Mouse (Mus musculus): ENCODE data around the gene Fen1. TPM values are rescaled to one million over a fixed set of nuclear protein-coding genes. Genes with fewer than 3 reads are reported as not detected.

Fen1 gene
- polyA plus RNA-seq (2012; fragmentation: generic; extraction: Trizol) = 83.7 TPM
- long read RNA-seq, experiment 1, transcript Fen1-202 (2 exons, 2,100 nt) = minor isoform, 29 of 113 reads
- long read RNA-seq, experiment 1, transcript Fen1-203 (2 exons, 2,152 nt) = minor isoform, 14 of 113 reads
- long read RNA-seq, experiment 1, transcript Fen1-201 (2 exons, 2,341 nt) = major isoform, 61 of 113 reads
- long read RNA-seq, experiment 1, partial matches to known transcripts = 0 of 113 reads
- long read RNA-seq, experiment 1, other reads (novel, unspliced or antisense) = 9 of 113 reads
- long read RNA-seq, experiment 2, transcript Fen1-202 (2 exons, 2,100 nt) = minor isoform, 243 of 1,207 reads
- long read RNA-seq, experiment 2, transcript Fen1-201 (2 exons, 2,341 nt) = major isoform, 796 of 1,207 reads
- long read RNA-seq, experiment 2, transcript Fen1-203 (2 exons, 2,152 nt) = minor isoform, 143 of 1,207 reads
- long read RNA-seq, experiment 2, partial matches to known transcripts = 1 of 1,207 reads
- long read RNA-seq, experiment 2, other reads (novel, unspliced or antisense) = 22 of 1,207 reads

GRCm38 (mm10) chr19:10203848-10204615 lies at the start of gene Fen1, which contains the start of gene Tmem258:
Gene Fen1, minus strand, starts transcription at chr19:10204169.
Gene Tmem258, plus strand, starts transcription at chr19:10204014.
- H3K36me3 ChIP-seq (ENCODE audit: control insufficient read depth, insufficient read depth) = peaks cover 48% of the 10 kb centered on the region

GRCm38 (mm10) chr19:10248128-10248527 lies 44.2 kb upstream of the Fen1 start:
- no peaks in the 10 kb centered on the region for H3K79me3 ChIP-seq (ENCODE audit: low read depth)
- H3K36me3 ChIP-seq (ENCODE audit: control insufficient read depth, insufficient read depth) = no peaks in the 10 kb centered on the region
- H3K27me3 ChIP-seq (ENCODE audit: control insufficient read depth, insufficient read depth, insufficient read length) = no peaks in the 10 kb centered on the region
- TF ChIP-seq CEBPB (IDR thresholded peaks at IDR 0.05; ENCODE audit: low read depth) (no peak), MYOG (IDR thresholded peaks at IDR 0.05; ENCODE audit: control insufficient read depth, extremely low read depth, insufficient read length) (no peak), USF1 (IDR thresholded peaks at IDR 0.05; ENCODE audit: low read depth) (no peak)
- H3ac ChIP-seq (ENCODE audit: control insufficient read depth, insufficient read length, low read depth) = no peak overlapping the region
- no peak overlapping the region for H3K4me3 ChIP-seq (ENCODE audit: insufficient read depth, poor library complexity, severe bottlenecking)
- no peaks in the 10 kb centered on the region for H3K79me2 ChIP-seq (ENCODE audit: control insufficient read depth, insufficient read depth)

More at GRCm38 (mm10) chr19:10203848-10204615, at the start of gene Fen1, which contains the start of gene Tmem258:
- Histone ChIP-seq H3K27me3 (ENCODE audit: control insufficient read depth, insufficient read depth, insufficient read length) (no peaks in the 10 kb centered on the region), H3K79me2 (ENCODE audit: control insufficient read depth, insufficient read depth) (peaks cover 62% of the 10 kb centered on the region), H3ac (ENCODE audit: control insufficient read depth, insufficient read length, low read depth) (peak within 1 kb of the TSS; percentile 72), H3K4me3 (ENCODE audit: insufficient read depth, poor library complexity, severe bottlenecking) (peak within 1 kb of the TSS; percentile 90), H3K79me3 (ENCODE audit: low read depth) (peaks cover 47% of the 10 kb centered on the region)
- peak; percentile 99 for TF ChIP-seq USF1 (IDR thresholded peaks at IDR 0.05; ENCODE audit: low read depth)
- no peak for TF ChIP-seq MYOG (IDR thresholded peaks at IDR 0.05; ENCODE audit: control insufficient read depth, extremely low read depth, insufficient read length)
- TF ChIP-seq MAX (IDR thresholded peaks at IDR 0.05) = peak; percentile 69

- Histone ChIP-seq H3K27me3 (ENCODE audit: control insufficient read depth, insufficient read depth, insufficient read length) (no peaks in the 10 kb centered on the region), H3K79me3 (ENCODE audit: low read depth) (no peaks in the 10 kb centered on the region), H3K79me2 (ENCODE audit: control insufficient read depth, insufficient read depth) (no peaks in the 10 kb centered on the region), H3K4me3 (ENCODE audit: insufficient read depth, poor library complexity, severe bottlenecking) (no peak overlapping the region), H3K36me3 (ENCODE audit: control insufficient read depth, insufficient read depth) (no peaks in the 10 kb centered on the region), H3ac (ENCODE audit: control insufficient read depth, insufficient read length, low read depth) (peak overlapping the region; percentile 2)
- TF ChIP-seq USF1 (IDR thresholded peaks at IDR 0.05; ENCODE audit: low read depth) = no peak
- TF ChIP-seq MYOG (IDR thresholded peaks at IDR 0.05; ENCODE audit: control insufficient read depth, extremely low read depth, insufficient read length) = no peak
- no peak for TF ChIP-seq CEBPB (IDR thresholded peaks at IDR 0.05; ENCODE audit: low read depth)
- TF ChIP-seq FOSL1 (IDR thresholded peaks at IDR 0.05; ENCODE audit: insufficient read depth, low read length, poor library complexity, severe bottlenecking) = no peak
- no peak for TF ChIP-seq CTCF (IDR thresholded peaks at IDR 0.05; ENCODE audit: control insufficient read depth, insufficient read depth, insufficient read length)
- no peak for TF ChIP-seq MYOD1 (IDR thresholded peaks at IDR 0.05; ENCODE audit: control insufficient read depth, insufficient read length, low read depth)
- no peak for TF ChIP-seq MAX (IDR thresholded peaks at IDR 0.05)
Measured at GRCm38 (mm10) chr19:10247165-10247564, 43.2 kb upstream of the Fen1 start.

- Histone ChIP-seq H3K36me3 (ENCODE audit: control insufficient read depth, insufficient read depth) (no peaks in the 10 kb centered on the region), H3K27me3 (ENCODE audit: control insufficient read depth, insufficient read depth, insufficient read length) (no peaks in the 10 kb centered on the region), H3K79me2 (ENCODE audit: control insufficient read depth, insufficient read depth) (no peaks in the 10 kb centered on the region), H3K4me3 (ENCODE audit: insufficient read depth, poor library complexity, severe bottlenecking) (no peak overlapping the region), H3ac (ENCODE audit: control insufficient read depth, insufficient read length, low read depth) (no peak overlapping the region), H3K79me3 (ENCODE audit: low read depth) (no peaks in the 10 kb centered on the region)
- TF ChIP-seq CTCF (IDR thresholded peaks at IDR 0.05; ENCODE audit: control insufficient read depth, insufficient read depth, insufficient read length) = peak; percentile 73
- no peak for TF ChIP-seq MYOG (IDR thresholded peaks at IDR 0.05; ENCODE audit: control insufficient read depth, extremely low read depth, insufficient read length)
Measured at GRCm38 (mm10) chr19:10244183-10244582, 40.2 kb upstream of the Fen1 start.

GRCm38 (mm10) chr19:10242916-10243315 lies 38.9 kb upstream of the Fen1 start:
- no peaks in the 10 kb centered on the region for H3K79me2 ChIP-seq (ENCODE audit: control insufficient read depth, insufficient read depth)
- no peak overlapping the region for H3K4me3 ChIP-seq (ENCODE audit: insufficient read depth, poor library complexity, severe bottlenecking)
- no peaks in the 10 kb centered on the region for H3K27me3 ChIP-seq (ENCODE audit: control insufficient read depth, insufficient read depth, insufficient read length)
- H3ac ChIP-seq (ENCODE audit: control insufficient read depth, insufficient read length, low read depth) = no peak overlapping the region
- H3K79me3 ChIP-seq (ENCODE audit: low read depth) = no peaks in the 10 kb centered on the region
- TF ChIP-seq MYOD1 (IDR thresholded peaks at IDR 0.05; ENCODE audit: control insufficient read depth, insufficient read length, low read depth) = no peak
- TF ChIP-seq CEBPB (IDR thresholded peaks at IDR 0.05; ENCODE audit: low read depth) = no peak
- no peak for TF ChIP-seq MAX (IDR thresholded peaks at IDR 0.05)
- no peak for TF ChIP-seq MYOG (IDR thresholded peaks at IDR 0.05; ENCODE audit: control insufficient read depth, extremely low read depth, insufficient read length)
- TF ChIP-seq USF1 (IDR thresholded peaks at IDR 0.05; ENCODE audit: low read depth) = no peak
- TF ChIP-seq CTCF (IDR thresholded peaks at IDR 0.05; ENCODE audit: control insufficient read depth, insufficient read depth, insufficient read length) = no peak
- TF ChIP-seq FOSL1 (IDR thresholded peaks at IDR 0.05; ENCODE audit: insufficient read depth, low read length, poor library complexity, severe bottlenecking) = no peak
- no peaks in the 10 kb centered on the region for H3K36me3 ChIP-seq (ENCODE audit: control insufficient read depth, insufficient read depth)

All from C2C12 (cell line).